Mouse (Mus musculus): ENCODE results near the gene Flt4.
"Not testable (repeated sequence)": the region's sequence is repeated elsewhere in the genome, so short reads cannot be mapped to it uniquely, and the experiment has no call there.

- TF ChIP-seq CTCF (conservative IDR thresholded peaks at IDR 0.05 in 1 of 2, IDR thresholded peaks at IDR 0.05 in 1 of 2; ENCODE audit: low read depth in 2 of 2, low read length in 2 of 2); CHD1 (IDR thresholded peaks at IDR 0.05; ENCODE audit: low read depth, low read length); UBTF (IDR thresholded peaks at IDR 0.05; ENCODE audit: low read depth, low read length); POLR2A (IDR thresholded peaks at IDR 0.05; ENCODE audit: low read depth, low read length): not testable (repeated sequence)
These were observed 1.1 kb downstream of the Flt4 start for GRCm38 (mm10) chr11:49609868-49610824.
